1 mouse cellular context compared by ENCODE assay signal in genomic region chr12:112702374-112703320, GRCm38 (mm10).
TF ChIP-seq lines count a peak whose summit lies in the region.

No protein-coding gene starts in this region.

TF ChIP-seq in MEL, 35 proteins besides CTCF, POLR2A, EP300 and RAD21 (continued from another document):
- TF ChIP-seq NELFE (IDR thresholded peaks at IDR 0.05; ENCODE audit: low read depth, low read length) (no peak), ETS1 (IDR thresholded peaks at IDR 0.05; ENCODE audit: low read depth, low read length) (peak; percentile 56; the same call in 1 of the 2 replicates), ZC3H11A (IDR thresholded peaks at IDR 0.05; ENCODE audit: low read depth, low read length) (no peak), RCOR1 (IDR thresholded peaks at IDR 0.05; ENCODE audit: low read depth, low read length) (peak; percentile 63; the same call in 1 of the 2 replicates), GATA1 (IDR thresholded peaks at IDR 0.05; ENCODE audit: low read depth, low read length) (peak; percentile 90), POLR2AphosphoS2 (IDR thresholded peaks at IDR 0.05; ENCODE audit: low read length) (no peak), CHD2 (IDR thresholded peaks at IDR 0.05; ENCODE audit: low read length) (no peak), ZKSCAN1 (IDR thresholded peaks at IDR 0.05; ENCODE audit: low read depth, low read length) (no peak), UBTF (IDR thresholded peaks at IDR 0.05; ENCODE audit: borderline replicate concordance, insufficient read depth, low read depth, low read length) (no peak), TBP (IDR thresholded peaks at IDR 0.05; ENCODE audit: low read depth, low read length) (no peak), POLR2AphosphoS5 (IDR thresholded peaks at IDR 0.05; ENCODE audit: borderline replicate concordance, low read depth, low read length) (no peak), GABPA (IDR thresholded peaks at IDR 0.05; ENCODE audit: low read depth, low read length) (no peak), SIN3A (IDR thresholded peaks at IDR 0.05; ENCODE audit: low read length) (peak; percentile 59), TAL1 (IDR thresholded peaks at IDR 0.05; ENCODE audit: low read length) (no peak), MYC (IDR thresholded peaks at IDR 0.05; ENCODE audit: low read depth, low read length) (0 out of 2 replicates have a peak, but pooled peaks have one; percentile 25), JUND (IDR thresholded peaks at IDR 0.05; ENCODE audit: low read depth, low read length) (peak; percentile 84; the same call in 1 of the 2 replicates), ELF1 (IDR thresholded peaks at IDR 0.05; ENCODE audit: low read depth, low read length) (0 out of 2 replicates have a peak, but pooled peaks have one; percentile 27)
